Mouse (Mus musculus): ENCODE data around the gene Gm9857.

The Gm9857 gene

DNA sequence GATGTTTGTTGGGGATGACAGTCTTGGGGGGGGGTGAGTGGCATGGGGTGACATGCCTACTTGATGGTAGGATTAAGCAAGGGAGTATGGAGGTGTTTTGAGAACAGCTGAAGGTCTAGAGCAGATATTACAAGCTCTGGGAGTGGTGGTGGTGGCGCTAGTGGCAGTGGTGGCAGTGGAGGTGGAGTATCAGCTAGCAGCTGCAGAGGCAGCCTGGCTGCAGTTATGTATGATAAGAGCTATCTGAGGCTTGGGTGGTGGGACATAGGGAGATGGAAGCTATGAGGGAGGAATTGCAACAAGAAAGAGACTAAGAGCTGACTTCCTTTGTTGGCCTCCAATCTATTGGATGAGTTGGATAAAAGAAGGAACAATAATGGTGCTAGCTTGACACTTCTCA, 18.4 kb downstream of the Gm9857 start:
- DNase-seq = no peak

DNA sequence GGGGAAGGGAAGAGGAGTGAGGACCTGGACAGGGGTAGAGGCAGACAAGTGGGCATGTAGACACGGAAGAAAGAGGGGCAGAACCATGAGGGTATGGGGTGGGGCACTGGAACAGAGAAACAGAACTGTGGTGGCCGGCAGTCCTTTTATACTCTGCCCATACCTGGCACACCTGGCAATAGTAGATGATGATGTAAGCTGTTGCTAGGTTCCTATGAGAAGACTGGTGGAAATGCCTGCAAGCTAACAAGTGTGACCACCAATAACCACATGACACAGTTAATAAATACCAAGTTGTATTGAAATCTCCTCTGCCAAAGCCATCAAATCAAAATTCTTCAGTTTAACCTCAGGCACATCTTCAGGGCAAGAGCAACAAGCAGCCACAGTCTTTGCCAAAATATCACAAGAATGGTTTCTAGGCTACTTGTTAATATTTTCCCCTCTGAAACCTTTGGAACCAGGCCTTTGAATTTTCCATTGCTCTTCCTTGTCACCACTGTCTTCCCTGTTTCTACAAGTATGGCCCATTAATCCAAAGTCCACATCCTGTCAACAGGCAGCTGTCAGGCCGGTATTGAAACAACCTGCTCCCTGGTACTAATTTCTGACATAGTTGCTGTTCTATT, 19.7 kb downstream of the Gm9857 start:
- DNase-seq = no peak

DNA sequence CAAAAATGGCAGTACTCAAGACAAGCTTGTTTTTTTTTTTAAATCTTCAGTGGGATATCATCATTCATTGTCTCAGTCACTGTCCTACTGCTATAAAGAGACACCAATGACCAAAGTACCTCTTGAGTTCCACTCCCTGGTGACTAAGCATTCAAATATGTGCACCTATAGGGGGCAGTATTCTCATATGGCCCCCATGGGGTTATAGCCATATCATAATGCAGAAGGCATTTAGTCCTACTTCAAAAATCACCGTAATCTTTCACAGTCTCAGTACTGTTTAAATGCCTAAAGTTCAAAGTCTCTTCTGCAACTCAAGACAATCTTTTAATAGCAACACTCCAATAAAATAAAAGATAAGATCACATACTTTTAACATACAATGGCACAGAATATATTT, 21.4 kb downstream of the Gm9857 start:
- DNase-seq = peak; percentile 18

DNA sequence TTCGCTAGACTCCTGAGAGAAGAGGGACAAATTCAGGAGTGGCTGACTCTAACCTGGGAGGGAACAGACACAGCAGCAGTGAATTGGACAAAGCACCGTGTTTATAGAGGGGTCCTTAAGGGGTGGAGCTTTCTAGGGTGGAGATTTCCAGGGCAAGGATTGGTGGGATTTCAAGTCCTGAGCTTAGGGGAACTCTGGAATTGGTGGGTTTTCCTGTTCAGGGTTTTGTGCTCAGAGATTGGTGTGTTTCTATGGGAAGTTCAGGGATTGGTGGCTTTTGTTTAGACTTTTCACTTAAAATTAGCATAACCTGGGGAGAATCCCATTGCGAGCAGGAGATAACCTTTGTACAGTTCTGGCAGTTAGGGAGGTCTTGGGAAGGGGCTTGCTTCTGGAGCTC, 22.3 kb downstream of the Gm9857 start:
- peak; percentile 11 for DNase-seq

DNA sequence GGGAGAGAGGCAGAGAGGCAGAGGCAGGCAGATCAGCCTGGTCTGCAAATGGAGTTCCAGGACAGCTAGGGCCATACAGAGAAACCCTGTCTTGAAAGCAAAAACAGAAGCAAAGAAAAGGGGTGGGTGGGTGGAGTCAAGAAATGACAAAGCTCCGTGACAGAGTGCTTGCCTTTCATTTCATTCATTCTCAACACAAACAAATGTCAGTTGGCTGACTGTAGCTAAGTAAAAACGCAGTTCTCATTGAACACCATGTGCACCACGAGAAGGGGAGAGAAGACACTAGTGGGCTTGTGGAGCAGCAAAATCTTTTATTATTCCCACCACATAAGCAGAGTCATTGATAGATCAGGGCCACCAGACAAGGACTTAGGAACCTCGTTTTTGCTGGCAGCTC, 23.4 kb downstream of the Gm9857 start:
- peak; percentile 38 for DNase-seq

DNA sequence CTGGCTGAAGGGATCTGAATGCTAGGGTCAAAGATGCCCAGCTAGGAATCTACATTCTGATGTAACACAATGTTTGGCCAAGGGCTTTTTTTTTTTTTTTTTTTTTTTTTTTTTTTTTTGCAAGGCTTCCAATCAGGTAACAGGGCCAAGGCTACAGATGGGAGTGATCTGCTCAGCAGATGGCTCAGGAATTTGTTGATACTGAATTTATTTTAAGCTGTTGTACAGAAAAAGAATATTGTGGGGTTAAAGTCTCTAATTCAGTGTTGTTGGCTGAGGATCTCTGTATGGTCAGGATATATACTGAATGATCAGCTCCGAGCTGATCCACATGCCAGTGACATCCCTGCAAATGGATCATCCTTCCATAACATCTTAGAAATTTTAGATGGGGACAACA, 24.2 kb downstream of the Gm9857 start:
- DNase-seq = peak; percentile 86

DNA sequence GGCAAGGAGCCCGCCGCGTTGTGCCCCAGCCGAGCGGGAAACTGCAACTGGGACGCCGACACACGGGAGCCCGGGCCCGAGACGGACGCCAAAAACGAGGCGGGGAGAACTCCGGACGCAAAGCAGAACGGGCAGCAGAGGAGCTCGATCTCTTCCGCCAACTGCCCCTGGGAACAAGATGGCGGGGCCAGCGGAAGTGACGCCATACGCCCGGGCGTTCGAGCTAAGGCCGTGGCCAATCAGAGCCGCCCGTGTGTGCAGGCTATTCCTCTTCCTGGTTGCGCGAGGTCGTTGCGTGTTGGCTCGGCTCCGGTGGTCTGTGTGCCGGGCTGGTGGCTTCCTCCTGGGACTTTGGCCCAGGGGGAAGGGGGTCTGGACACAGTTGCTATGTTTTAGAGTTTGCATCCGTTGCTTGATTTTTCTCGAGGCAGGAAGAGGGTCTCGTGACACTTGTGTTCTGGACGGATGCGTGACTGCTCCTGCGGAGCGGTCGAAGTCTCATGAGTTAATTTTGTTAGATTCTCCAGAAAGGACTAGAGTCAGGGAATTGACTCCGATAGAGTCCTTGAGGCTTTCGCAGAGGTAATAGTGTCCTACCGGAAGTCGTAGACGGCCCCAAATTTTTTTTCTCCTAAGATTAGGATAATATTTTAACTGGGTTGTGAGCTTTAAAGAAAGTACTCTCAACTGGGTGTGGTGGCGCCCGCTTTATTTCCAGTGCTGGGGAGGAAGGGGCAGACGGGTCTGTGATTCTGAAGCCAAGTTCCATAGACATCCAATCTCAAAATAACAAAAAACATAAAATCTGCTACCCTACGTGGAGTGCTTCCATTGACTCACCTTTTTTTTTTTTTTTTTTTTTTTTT, 28.5 kb downstream of the Gm9857 start, which contains the start of gene Prpf38b:
Prpf38b (minus strand) TSS at position 180 of the 866 bp plus-strand sequence.
- peak; percentile 93 for DNase-seq

DNA sequence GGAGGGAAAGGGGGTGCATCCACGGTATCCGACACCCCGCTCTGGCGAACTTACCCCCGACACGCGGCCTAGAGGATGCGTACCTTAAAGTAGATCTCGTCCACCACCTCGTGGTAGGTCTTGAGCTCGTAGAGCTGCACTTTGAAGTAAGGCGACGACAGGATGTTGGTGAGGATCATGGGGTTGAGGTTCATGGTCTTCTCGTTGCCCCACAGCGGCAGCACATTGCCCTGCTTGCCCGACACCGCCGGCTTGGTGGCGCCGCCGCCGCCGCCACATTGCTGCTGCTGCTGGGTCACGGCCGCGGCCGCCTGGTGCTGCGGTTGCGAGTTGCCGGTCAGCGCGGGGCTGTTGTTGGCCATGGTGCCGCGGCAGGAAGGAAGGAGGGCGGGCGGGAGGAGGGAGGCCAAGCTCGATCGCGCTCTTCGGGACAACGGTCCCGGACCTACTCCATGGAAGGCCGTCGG, 29.1 kb downstream of the Gm9857 start:
- DNase-seq = peak; percentile 73

DNA sequence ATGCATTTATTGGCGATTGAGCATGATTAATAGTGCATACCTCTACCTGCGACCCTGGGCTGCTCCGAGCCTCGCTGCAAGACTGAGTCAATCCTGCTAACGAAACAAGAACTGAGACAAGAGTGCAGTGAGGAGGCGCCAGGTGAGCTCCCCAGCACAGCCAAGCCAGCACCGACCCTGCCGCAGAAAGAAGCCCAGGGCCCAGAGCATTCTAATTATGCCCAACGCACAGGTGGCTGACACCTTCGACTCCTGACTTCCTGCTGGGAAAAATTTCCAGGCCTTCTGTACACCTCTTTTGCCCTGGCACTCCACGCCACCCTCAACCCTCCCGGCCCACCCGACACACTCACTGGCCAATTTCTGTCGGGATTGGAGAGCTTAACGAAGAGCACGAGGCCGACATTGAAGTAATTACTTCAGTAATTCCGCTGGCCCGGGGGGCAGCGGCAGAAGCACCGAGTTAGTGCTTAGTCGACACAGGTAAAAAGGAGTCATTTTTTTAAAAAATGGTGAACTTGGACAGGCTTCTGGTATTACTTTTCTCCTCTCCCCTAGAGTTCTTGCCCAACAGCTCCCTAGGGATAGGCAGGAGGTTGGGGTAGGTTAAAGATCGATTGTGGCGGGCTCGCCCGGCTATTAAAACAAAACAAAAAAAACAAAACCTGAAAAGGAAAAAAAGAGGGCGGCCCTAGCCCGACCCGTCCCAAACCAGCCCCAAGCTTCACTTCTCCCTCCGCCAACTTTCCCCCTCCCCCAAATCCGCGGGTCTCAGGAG, 29.8 kb downstream of the Gm9857 start:
- DNase-seq = peak; percentile 91

DNA sequence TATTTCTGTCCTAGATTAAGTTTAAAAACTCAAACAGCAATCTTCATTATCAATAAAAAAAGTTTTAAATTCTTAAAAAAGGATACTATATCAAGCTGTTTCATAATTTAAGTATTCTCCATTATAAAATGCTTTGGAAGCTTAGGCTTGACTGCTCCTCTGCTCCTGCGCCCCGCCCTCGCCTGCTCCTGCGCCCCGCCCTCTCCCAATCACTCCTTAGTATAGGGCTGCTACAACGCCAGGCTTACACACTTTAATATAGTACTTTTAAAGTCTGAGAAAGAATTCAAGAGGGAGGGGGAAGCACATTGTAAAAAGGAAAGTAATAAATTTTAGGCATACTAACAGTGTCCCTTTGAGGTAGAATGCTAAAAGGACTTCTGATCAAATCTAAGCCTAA, 37.3 kb downstream of the Gm9857 start:
- DNase-seq = no peak

DNA sequence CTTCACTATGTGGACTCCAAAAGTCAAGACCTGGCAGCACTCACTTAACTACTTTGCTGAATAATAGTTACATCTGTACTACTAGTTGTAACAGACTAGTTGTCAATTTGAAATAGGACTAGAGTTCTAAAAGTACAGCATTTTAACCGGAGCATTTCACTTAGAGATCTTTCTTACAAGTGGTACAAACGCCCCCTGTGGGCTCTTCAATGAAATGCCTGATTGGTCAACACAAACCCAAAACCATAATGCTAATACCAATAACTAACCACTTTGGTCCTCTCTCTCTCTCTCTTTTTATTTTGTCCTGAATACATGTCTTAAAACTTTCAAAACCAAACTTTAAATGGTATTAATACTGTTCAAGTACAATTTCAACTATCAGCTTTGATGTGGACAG, 38.2 kb downstream of the Gm9857 start:
- DNase-seq = no peak

DNA sequence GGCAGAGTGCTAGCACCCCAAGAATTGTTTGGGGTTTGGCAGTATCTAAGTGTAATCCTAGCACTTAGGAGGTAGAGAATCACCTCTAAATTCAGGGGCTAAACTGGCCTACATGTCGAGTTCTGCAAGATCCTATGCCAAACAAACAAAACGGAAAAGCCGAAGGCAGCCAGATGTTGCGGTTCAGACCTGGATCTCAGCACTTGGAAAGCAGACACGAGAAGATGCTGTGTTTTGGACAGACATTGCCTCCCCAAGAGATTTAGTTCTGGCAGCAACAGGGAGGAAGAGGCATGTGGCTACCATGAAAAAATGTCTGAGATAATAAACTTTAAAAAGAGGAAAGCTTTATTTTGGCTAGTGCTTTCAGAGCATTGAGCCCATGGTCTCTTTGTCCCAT, 39.6 kb downstream of the Gm9857 start:
- no peak for DNase-seq

DNA sequence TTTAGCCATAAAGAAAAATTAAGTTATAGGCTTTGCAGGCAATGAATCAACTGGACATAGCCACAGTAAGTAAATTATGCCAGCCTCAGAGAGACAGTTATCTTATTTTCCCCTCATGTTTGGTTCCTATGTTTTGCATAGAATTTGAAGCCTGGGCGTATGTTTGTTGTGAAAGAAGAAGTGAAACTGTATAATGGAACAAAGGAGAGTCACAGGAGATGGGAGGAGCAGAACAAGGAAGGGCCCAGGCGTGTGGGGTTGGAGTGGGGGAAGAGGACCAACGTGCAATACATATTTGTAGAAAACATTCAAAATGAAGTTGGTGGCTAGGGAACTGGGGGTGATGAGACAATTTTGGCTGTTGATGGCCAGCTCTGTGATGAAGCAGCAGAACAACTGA, 40.1 kb downstream of the Gm9857 start:
- no peak for DNase-seq

DNA sequence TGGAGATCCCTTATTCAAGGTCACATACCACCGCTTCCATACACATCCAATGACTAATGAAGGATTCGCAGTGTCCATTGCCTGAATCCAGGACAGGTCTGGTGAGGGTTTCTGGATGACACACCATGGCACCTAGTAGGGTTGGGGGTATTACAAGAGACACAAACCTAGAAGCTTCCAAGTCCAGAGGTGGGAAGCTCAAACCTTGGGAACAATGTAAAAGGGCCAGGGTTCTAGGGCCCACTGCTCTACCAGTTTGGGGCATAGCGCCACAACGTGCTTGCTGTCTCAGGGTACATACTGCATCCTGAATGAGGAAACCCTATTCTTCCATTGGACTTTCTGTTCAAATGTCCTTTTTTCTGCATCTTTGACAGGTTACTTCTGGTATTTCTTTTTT, 41.6 kb downstream of the Gm9857 start:
- DNase-seq = no peak

DNA sequence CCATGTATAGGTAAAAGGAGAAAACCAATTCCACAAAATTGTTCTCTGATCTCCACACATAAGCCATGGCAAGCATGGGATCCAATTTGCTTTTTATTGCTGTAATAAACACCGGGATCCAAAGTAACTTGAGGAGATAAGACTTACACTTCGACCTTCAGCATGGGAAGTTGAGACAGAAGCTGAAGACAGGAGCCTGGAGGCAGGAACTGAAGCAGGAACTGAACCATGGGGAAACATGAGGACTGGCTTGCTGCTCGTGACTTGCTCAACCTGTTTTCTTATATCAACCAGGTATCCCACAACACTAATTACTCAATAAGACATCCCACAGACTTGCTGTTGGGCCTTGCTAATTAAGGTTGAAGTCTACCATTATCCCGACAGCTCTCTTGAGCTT, 47.3 kb downstream of the Gm9857 start:
- DNase-seq = no peak

DNA sequence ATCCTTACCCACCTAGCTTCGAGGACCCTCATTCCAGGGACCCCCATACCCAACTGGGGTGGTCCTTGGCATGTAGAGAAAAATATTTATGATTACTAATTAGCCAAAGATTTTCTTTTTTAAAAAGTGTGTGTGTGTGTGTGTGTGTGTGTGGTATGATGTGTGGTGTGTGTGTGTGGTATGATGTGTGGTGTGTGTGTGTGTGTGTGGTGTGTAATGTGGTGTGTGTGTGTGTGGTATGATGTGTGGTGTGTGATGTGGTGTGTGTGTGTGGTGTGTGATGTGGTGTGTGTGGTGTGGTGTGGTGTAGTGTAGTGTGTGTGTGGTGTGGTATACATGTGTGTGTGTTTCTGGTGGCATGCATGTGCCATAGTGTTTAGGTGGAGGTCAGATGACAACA, 48.2 kb downstream of the Gm9857 start:
- DNase-seq = no peak
